Mouse (Mus musculus) adrenal gland, adult 2 months (tissue): Measurements from ENCODE around the gene Krtdap. TPM values are rescaled to one million over a fixed set of nuclear protein-coding genes. Genes with fewer than 3 reads are reported as not detected.

Experiments
- DNase-seq: peaks from one replicate; pipeline ENCODE4 v3.0.0; 2021
- polyA plus RNA-seq: library from polyadenylated mRNA; depleted of rRNA; stranded (reverse); fragments of >200 nt; gene quantifications from 2 replicates; pipeline ENCODE4 v1.2.3, GENCODE M21; 2012; rRNA removed
- total RNA-seq, 2 experiments: library from RNA; stranded (reverse); gene quantifications; 2 replicates each; pipeline ENCODE4 v1.2.3; 2021

The Krtdap gene
- total and polyA plus RNA-seq, 3 experiments: not detected

- no peak for DNase-seq
These were observed 49.6 kb downstream of the Krtdap start for GRCm38 (mm10) chr7:30837277-30837676.

DNA sequence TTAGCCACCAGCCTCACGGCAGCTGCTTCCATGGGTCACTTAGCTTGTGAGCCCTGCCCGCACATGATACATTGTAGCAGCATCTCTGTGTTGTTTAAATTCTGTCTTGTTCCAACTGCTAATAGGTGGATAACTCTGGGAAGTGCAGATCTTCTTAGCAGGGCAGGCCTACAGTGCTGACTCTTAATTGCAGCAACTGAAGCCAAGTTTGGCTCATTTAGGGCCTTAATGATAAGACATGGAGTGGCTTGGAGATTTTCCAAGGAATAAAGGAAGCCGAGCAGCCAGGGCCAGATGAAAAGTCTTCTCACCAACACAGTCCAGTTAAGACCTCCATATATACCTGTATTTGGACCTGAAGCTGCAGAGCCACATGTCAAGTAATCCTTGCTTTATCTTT, 52.6 kb downstream of the Krtdap start:
- no peak for DNase-seq

Other genes starting within 250 kb of the Krtdap start
Only the 30 nearest of the 31 such genes appear.
- gene Proser3, start 235.6 kb upstream of the Krtdap start, total RNA-seq: 1 to 10 TPM; 6.8 to 7.0 TPM
- 10.4 and 10.8 TPM in 2 replicates for gene Proser3, start 235.6 kb upstream of the Krtdap start, polyA plus RNA-seq
- 10 to 100 TPM; 43.7 to 71.4 TPM for gene Lin37, start 228.1 kb upstream of the Krtdap start, total RNA-seq
- 47.5 and 53.5 TPM in 2 replicates for gene Lin37, start 228.1 kb upstream of the Krtdap start, polyA plus RNA-seq
- gene U2af1l4, start 224.6 kb upstream of the Krtdap start, total RNA-seq: 10 to 100 TPM; 73.3 to 92.5 TPM
- gene U2af1l4, start 224.6 kb upstream of the Krtdap start, polyA plus RNA-seq: 80.1 and 92.3 TPM in 2 replicates
- gene Gm49396, start 224.6 kb upstream of the Krtdap start, total RNA-seq: 1 to 10 TPM; 3.6 to 4.8 TPM
- gene Gm49396, start 224.6 kb upstream of the Krtdap start, polyA plus RNA-seq: 0.93 and 1.7 TPM in 2 replicates
- 100 to 1,000 TPM; 185 to 190 TPM for gene Psenen, start 224.3 kb upstream of the Krtdap start, total RNA-seq
- gene Psenen, start 224.3 kb upstream of the Krtdap start, polyA plus RNA-seq: 88.6 and 123 TPM in 2 replicates
- 1 to 10 TPM; 3.0 to 3.8 TPM for gene Igflr1, start 222.5 kb upstream of the Krtdap start, total RNA-seq
- 6.9 and 10.1 TPM in 2 replicates for gene Igflr1, start 222.5 kb upstream of the Krtdap start, polyA plus RNA-seq
- 10 to 100 TPM; 28.5 to 41.4 TPM for gene Kmt2b, start 199.2 kb upstream of the Krtdap start, total RNA-seq
- gene Kmt2b, start 199.2 kb upstream of the Krtdap start, polyA plus RNA-seq: 50.2 and 50.4 TPM in 2 replicates
- gene Zbtb32, start 189.0 kb upstream of the Krtdap start, total RNA-seq: under 1 TPM in 1 of 2 experiments, not detected in 1; 0.46 TPM
- gene Zbtb32, start 189.0 kb upstream of the Krtdap start, polyA plus RNA-seq: 0.44 and 0.45 TPM in 2 replicates
- under 1 TPM in 1 of 2 experiments, not detected in 1; 0.21 TPM for gene Upk1a, start 175.0 kb upstream of the Krtdap start, total RNA-seq
- 1.3 and 1.5 TPM in 2 replicates for gene Upk1a, start 175.0 kb upstream of the Krtdap start, polyA plus RNA-seq
- 1,000 to 10,000 TPM; 1,292 to 2,642 TPM for gene Cox6b1, start 161.7 kb upstream of the Krtdap start, total RNA-seq
- 223 and 275 TPM in 2 replicates for gene Cox6b1, start 161.7 kb upstream of the Krtdap start, polyA plus RNA-seq
- not detected for gene Etv2, start 152.0 kb upstream of the Krtdap start, total RNA-seq
- gene Etv2, start 152.0 kb upstream of the Krtdap start, polyA plus RNA-seq: not detected in 2 replicates
- 10 to 100 TPM; 78.0 to 81.9 TPM for gene Rbm42, start 137.6 kb upstream of the Krtdap start, total RNA-seq
- 125 and 139 TPM in 2 replicates for gene Rbm42, start 137.6 kb upstream of the Krtdap start, polyA plus RNA-seq
- gene Haus5, start 122.9 kb upstream of the Krtdap start, total RNA-seq: 10 to 100 TPM in 1 of 2 experiments, 1 to 10 TPM in 1; 6.2 to 10.7 TPM
- 6.3 and 6.9 TPM in 2 replicates for gene Haus5, start 122.9 kb upstream of the Krtdap start, polyA plus RNA-seq
- not detected for gene Pmis2, start 116.3 kb upstream of the Krtdap start, total RNA-seq
- not detected in 2 replicates for gene Pmis2, start 116.3 kb upstream of the Krtdap start, polyA plus RNA-seq
- gene 2200002J24Rik, start 89.0 kb upstream of the Krtdap start, total RNA-seq: 1 to 10 TPM; 3.5 to 5.7 TPM
- 12.5 and 12.7 TPM in 2 replicates for gene 2200002J24Rik, start 89.0 kb upstream of the Krtdap start, polyA plus RNA-seq
- 1 to 10 TPM; 2.0 to 3.0 TPM for gene Atp4a, start 75.7 kb upstream of the Krtdap start, total RNA-seq
- gene Atp4a, start 75.7 kb upstream of the Krtdap start, polyA plus RNA-seq: 3.3 and 3.9 TPM in 2 replicates
- gene Tmem147, start 58.4 kb upstream of the Krtdap start, total RNA-seq: 100 to 1,000 TPM; 193 to 234 TPM
- 333 and 341 TPM in 2 replicates for gene Tmem147, start 58.4 kb upstream of the Krtdap start, polyA plus RNA-seq
- gene Gapdhs, start 44.2 kb upstream of the Krtdap start, total RNA-seq: not detected
- not detected in 2 replicates for gene Gapdhs, start 44.2 kb upstream of the Krtdap start, polyA plus RNA-seq
- 100 to 1,000 TPM; 269 to 540 TPM for gene Sbsn, start 36.4 kb upstream of the Krtdap start, total RNA-seq
- gene Sbsn, start 36.4 kb upstream of the Krtdap start, polyA plus RNA-seq: 71.3 and 81.0 TPM in 2 replicates
- gene Dmkn, start 24.1 kb upstream of the Krtdap start, total RNA-seq: 1 to 10 TPM; 3.9 to 5.9 TPM
- gene Dmkn, start 24.1 kb upstream of the Krtdap start, polyA plus RNA-seq: 3.5 and 7.6 TPM in 2 replicates
- gene Ffar2, start 35.9 kb downstream of the Krtdap start, total RNA-seq: 1 to 10 TPM; 1.5 to 8.9 TPM
- gene Ffar2, start 35.9 kb downstream of the Krtdap start, polyA plus RNA-seq: 5.7 and 16.5 TPM in 2 replicates
- under 1 TPM; 0.26 to 0.59 TPM for gene Ffar3, start 68.3 kb downstream of the Krtdap start, total RNA-seq
- gene Ffar3, start 68.3 kb downstream of the Krtdap start, polyA plus RNA-seq: 0.30 and 1.1 TPM in 2 replicates
- not detected for gene Ffar1, start 73.7 kb downstream of the Krtdap start, total RNA-seq
- gene Ffar1, start 73.7 kb downstream of the Krtdap start, polyA plus RNA-seq: not detected in 2 replicates
- gene Cd22, start 92.4 kb downstream of the Krtdap start, total RNA-seq: under 1 TPM; 0.40 to 0.97 TPM
- gene Cd22, start 92.4 kb downstream of the Krtdap start, polyA plus RNA-seq: 0.45 and 0.57 TPM in 2 replicates
- under 1 TPM; 0.48 to 0.63 TPM for gene Mag, start 127.0 kb downstream of the Krtdap start, total RNA-seq
- 0.80 and 0.99 TPM in 2 replicates for gene Mag, start 127.0 kb downstream of the Krtdap start, polyA plus RNA-seq
- 10 to 100 TPM in 1 of 2 experiments, not detected in 1; 16.6 TPM for gene Hamp2, start 136.8 kb downstream of the Krtdap start, total RNA-seq
- gene Hamp2, start 136.8 kb downstream of the Krtdap start, polyA plus RNA-seq: 2.6 and 17.4 TPM in 2 replicates
- 10 to 100 TPM in 1 of 2 experiments, not detected in 1; 49.9 TPM for gene Hamp, start 156.1 kb downstream of the Krtdap start, total RNA-seq
- 63.2 and 115 TPM in 2 replicates for gene Hamp, start 156.1 kb downstream of the Krtdap start, polyA plus RNA-seq
- gene Usf2, start 168.9 kb downstream of the Krtdap start, total RNA-seq: 100 to 1,000 TPM; 146 to 166 TPM
- 376 and 393 TPM in 2 replicates for gene Usf2, start 168.9 kb downstream of the Krtdap start, polyA plus RNA-seq
- 10 to 100 TPM in 1 of 2 experiments, 1 to 10 TPM in 1; 9.2 to 13.7 TPM for gene Lsr, start 185.6 kb downstream of the Krtdap start, total RNA-seq
- 17.5 and 24.0 TPM in 2 replicates for gene Lsr, start 185.6 kb downstream of the Krtdap start, polyA plus RNA-seq
- gene Fam187b, start 185.9 kb downstream of the Krtdap start, total RNA-seq: under 1 TPM; 0.37 to 0.59 TPM
- 0.18 and 0.38 TPM in 2 replicates for gene Fam187b, start 185.9 kb downstream of the Krtdap start, polyA plus RNA-seq